Mouse (Mus musculus): Measurements from ENCODE around the gene Snx8.

DNA sequence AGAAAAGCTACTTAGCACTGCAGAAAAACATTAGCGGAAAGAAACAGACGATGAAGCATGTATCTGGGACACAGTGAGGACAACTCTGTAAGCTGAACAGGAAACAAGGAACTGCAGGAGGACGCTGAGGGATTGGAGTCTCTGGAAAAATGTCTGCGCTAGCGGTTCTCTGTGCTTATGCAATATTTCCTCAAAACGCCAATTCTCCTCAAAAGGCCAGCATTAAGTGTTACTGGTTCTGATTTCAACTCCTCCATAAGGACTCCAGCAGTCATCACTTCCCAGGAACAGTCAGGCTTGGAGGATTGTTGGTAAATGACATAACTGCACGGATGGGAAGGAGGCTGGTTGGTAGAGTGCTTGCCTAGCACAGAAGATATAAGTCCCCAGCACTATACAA, 7.9 kb downstream of the Snx8 start:
- TF ChIP-seq CTCF (IDR thresholded peaks at IDR 0.05) (no peak), EP300 (IDR thresholded peaks at IDR 0.05; ENCODE audit: insufficient read depth, low read depth, low read length) (no peak), POLR2A (IDR thresholded peaks at IDR 0.05; ENCODE audit: insufficient read depth, low read depth, low read length) (no peak)
